In the genomic region with DNA sequence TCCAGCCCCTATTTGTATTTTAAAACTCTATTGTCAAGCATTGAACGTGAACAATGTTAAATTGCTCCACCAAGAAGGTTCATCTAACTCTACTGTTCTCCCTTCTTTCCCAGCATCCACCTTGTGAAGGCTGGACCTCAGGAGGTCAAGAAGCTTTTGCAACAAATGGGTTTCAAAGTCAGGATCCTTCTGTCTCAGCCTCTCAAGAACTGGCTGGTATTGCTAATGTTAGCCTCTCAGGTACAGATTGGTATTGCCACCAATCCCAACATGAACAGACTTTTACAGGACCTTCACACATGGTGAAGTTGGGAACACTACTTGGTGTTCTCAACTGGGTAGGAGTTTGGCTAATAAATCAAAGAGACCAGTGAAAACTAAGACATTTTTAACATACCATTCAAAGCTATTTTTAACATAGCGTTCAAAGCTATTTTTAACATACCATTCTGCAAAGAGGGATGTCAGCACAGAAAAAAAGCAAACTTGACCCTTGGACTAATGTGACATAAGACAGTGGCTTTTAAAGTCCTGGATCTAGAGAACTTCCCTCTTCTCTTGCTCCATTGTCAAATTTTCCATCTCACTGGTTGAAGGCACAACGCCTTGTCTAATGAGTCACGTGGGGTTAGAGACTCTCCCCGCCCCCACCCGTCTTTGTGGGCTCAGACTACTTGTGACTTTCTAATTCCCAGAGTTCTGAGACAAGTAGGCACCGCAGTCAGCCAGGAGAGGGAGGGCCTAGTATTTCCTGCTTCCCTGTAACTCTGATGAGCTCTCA, we compare ENCODE assay signal across 13 mouse cellular contexts. TPM values are rescaled to one million over a fixed set of nuclear protein-coding genes. Genes with fewer than 3 reads are reported as not detected.
DNase-seq lines count a peak whose midpoint lies in the region; ATAC-seq and TF ChIP-seq lines count a peak whose summit lies in the region.
"Had no signal": no experiment of that assay in that cellular context is flagged by ENCODE, and none has a peak within 500 bp of the region (broad histone marks: within the 10 kb centered on the region; RNA-seq: fewer than 3 reads in every experiment).

No protein-coding gene starts in this region.

- WGBS in forebrain, postnatal 0 days, result 32% methylated on average over 7 of the region's 7 CpGs
- 32% methylated on average over 7 of the region's 7 CpGs for WGBS in forebrain, embryonic 16.5 days
- WGBS in liver, adult 2 months, result 64% methylated on average over 7 of the region's 7 CpGs
- WGBS in neural tube, embryonic 15.5 days, result 70% methylated on average over 7 of the region's 7 CpGs

- H3K27me3 ChIP-seq in forebrain, postnatal 0 days (ENCODE audit: insufficient read depth, low read length), result no peaks in the 10 kb centered on the region
- H3K27me3 ChIP-seq in forebrain, embryonic 16.5 days (replicated peaks; ENCODE audit: control insufficient read depth, insufficient read depth, low read length), result no peaks in the 10 kb centered on the region
- H3K27me3 ChIP-seq in liver, adult 2 months (ENCODE audit: control insufficient read depth, insufficient read depth, low read length), result no peaks in the 10 kb centered on the region
- no peaks in the 10 kb centered on the region for H3K27me3 ChIP-seq in splenic B cell, adult 2 months (ENCODE audit: control insufficient read depth, insufficient read depth, low read length, poor library complexity, severe bottlenecking)
- H3K27me3 ChIP-seq in neural tube, embryonic 15.5 days (replicated peaks), result no peaks in the 10 kb centered on the region
- H3K27me3 ChIP-seq: stomach, embryonic 15.5 days had no signal

- TF ChIP-seq POLR2A in liver, adult 2 months (IDR thresholded peaks at IDR 0.05; ENCODE audit: extremely low read depth, insufficient read depth, low read length), result no peak

- H3K4me3 ChIP-seq in forebrain, postnatal 0 days (ENCODE audit: low read depth, low read length), result no peak overlapping the region
- no peak overlapping the region for H3K4me3 ChIP-seq in forebrain, embryonic 16.5 days (replicated peaks; ENCODE audit: low read length)
- H3K4me3 ChIP-seq in liver, adult 2 months (ENCODE audit: insufficient read depth, low read depth, low read length), result no peak overlapping the region
- H3K4me3 ChIP-seq in neural tube, embryonic 15.5 days (replicated peaks), result no peak overlapping the region
- H3K4me3 ChIP-seq: erythroblast, embryonic 14.5 days; stomach, embryonic 15.5 days had no signal

- no peaks in the 10 kb centered on the region for H3K79me2 ChIP-seq in liver, adult 2 months (ENCODE audit: control insufficient read depth, insufficient read depth, low read length)

- no peak for TF ChIP-seq CTCF in forebrain, postnatal 0 days (IDR thresholded peaks at IDR 0.05; ENCODE audit: low read depth)
- no peak for TF ChIP-seq CTCF in liver, adult 2 months (IDR thresholded peaks at IDR 0.05; ENCODE audit: low read depth, low read length)

- no peak overlapping the region for H3K9ac ChIP-seq in forebrain, postnatal 0 days
- H3K9ac ChIP-seq in forebrain, embryonic 16.5 days (replicated peaks; ENCODE audit: low read depth, low read length), result no peak overlapping the region
- no peak overlapping the region for H3K9ac ChIP-seq in liver, adult 2 months (ENCODE audit: low read depth, low read length)
- no peak overlapping the region for H3K9ac ChIP-seq in neural tube, embryonic 15.5 days (replicated peaks)
- H3K9ac ChIP-seq: stomach, embryonic 15.5 days had no signal

- H3K36me3 ChIP-seq in forebrain, postnatal 0 days (ENCODE audit: insufficient read depth), result no peaks in the 10 kb centered on the region
- H3K36me3 ChIP-seq in forebrain, embryonic 16.5 days (ENCODE audit: control insufficient read depth, insufficient read depth), result no peaks in the 10 kb centered on the region
- H3K36me3 ChIP-seq in liver, adult 2 months (ENCODE audit: control insufficient read depth, insufficient read depth, low read length), result no peaks in the 10 kb centered on the region
- no peaks in the 10 kb centered on the region for H3K36me3 ChIP-seq in splenic B cell, adult 2 months (ENCODE audit: control insufficient read depth, insufficient read depth, low read length, poor library complexity, severe bottlenecking)
- H3K36me3 ChIP-seq in neural tube, embryonic 15.5 days, result no peaks in the 10 kb centered on the region
- H3K36me3 ChIP-seq: stomach, embryonic 15.5 days had no signal

- H3K4me1 ChIP-seq in forebrain, postnatal 0 days (ENCODE audit: insufficient read depth), result no peaks in the 10 kb centered on the region
- H3K4me1 ChIP-seq in forebrain, embryonic 16.5 days (replicated peaks; ENCODE audit: control insufficient read depth, insufficient read depth, low read length), result 0 out of 2 replicates have a peak, but pooled peaks cover 9% of the 10 kb centered on the region
- no peaks in the 10 kb centered on the region for H3K4me1 ChIP-seq in liver, adult 2 months (ENCODE audit: control insufficient read depth, insufficient read depth, low read length)
- peaks cover 10% of the 10 kb centered on the region; the same call in 1 of the 2 replicates for H3K4me1 ChIP-seq in neural tube, embryonic 15.5 days
- H3K4me1 ChIP-seq: stomach, embryonic 15.5 days had no signal

- no peak overlapping the region for H3K4me2 ChIP-seq in forebrain, postnatal 0 days (ENCODE audit: low read depth)
- H3K4me2 ChIP-seq in forebrain, embryonic 16.5 days (ENCODE audit: low read length), result no peak overlapping the region
- no peak overlapping the region for H3K4me2 ChIP-seq in neural tube, embryonic 15.5 days
- H3K4me2 ChIP-seq: stomach, embryonic 15.5 days had no signal

- peak; percentile 20; the same call in 1 of the 2 replicates for ATAC-seq in forebrain, postnatal 0 days
- no peak for ATAC-seq in forebrain, embryonic 16.5 days
- ATAC-seq in neural tube, embryonic 15.5 days (ENCODE audit: low FRiP score), result no peak
- ATAC-seq: activated CD4-positive, CD25-positive, alpha-beta regulatory T cell, adult 4 months had no signal

- DNase-seq in forebrain, postnatal 0 days, result no peak
- peak; percentile 13 for DNase-seq in liver, adult 2 months (ENCODE audit: extremely low read depth, low read depth, low spot score)
- no peak for DNase-seq in liver
- DNase-seq in kidney, postnatal 4 days, result peak; percentile 30 to 51
- peak; percentile 29 for DNase-seq in splenic B cell, adult 2 months (ENCODE audit: low read depth, low spot score)
- no peak for DNase-seq in natural killer cell, adult 2 months (ENCODE audit: low spot score in 2 of 2)
- DNase-seq: cerebellum, adult 18-20 months; midbrain, embryonic 14.5 days had no signal

- no peak overlapping the region for H3K27ac ChIP-seq in forebrain, postnatal 0 days (ENCODE audit: low read depth, low read length)
- no peak overlapping the region for H3K27ac ChIP-seq in forebrain, embryonic 16.5 days (ENCODE audit: low read length)
- no peak overlapping the region for H3K27ac ChIP-seq in liver, adult 2 months (replicated peaks; ENCODE audit: insufficient read depth, low read depth, low read length)
- no peak overlapping the region for H3K27ac ChIP-seq in neural tube, embryonic 15.5 days (replicated peaks)
- H3K27ac ChIP-seq: stomach, embryonic 15.5 days had no signal

- H3K9me3 ChIP-seq in forebrain, postnatal 0 days (ENCODE audit: low read length), result no peaks in the 10 kb centered on the region
- no peaks in the 10 kb centered on the region for H3K9me3 ChIP-seq in forebrain, embryonic 16.5 days (ENCODE audit: control insufficient read depth, low read length)
- H3K9me3 ChIP-seq in neural tube, embryonic 15.5 days (replicated peaks), result no peaks in the 10 kb centered on the region
- H3K9me3 ChIP-seq: stomach, embryonic 15.5 days had no signal

RNA-seq across cellular contexts. Expression of gene Tal2, which starts 19.6 kb away (rescaled TPM):
- total RNA-seq in forebrain, postnatal 0 days (2014; rRNA removed), result 0.23 and 0.62 TPM in 2 replicates
- 0.11 and 0.23 TPM in 2 replicates for polyA plus RNA-seq in forebrain, postnatal 0 days (2015; fragmentation: Nextera tagmentation; extraction: Ambion mirVana)
- polyA plus RNA-seq in forebrain, embryonic 16.5 days (2015; fragmentation: Nextera tagmentation; extraction: Ambion mirVana), result 0.06 and 0.26 TPM in 2 replicates
- total RNA-seq in liver, adult 2 months (2014; rRNA removed), result under 0.01 TPM in 1 of 2 replicates, not detected in the other
- not detected in 2 replicates for polyA plus RNA-seq in liver, adult 2 months (2012; rRNA removed)
- 0.11 and 0.17 TPM in 2 replicates for polyA plus RNA-seq in neural tube, embryonic 15.5 days (2015; fragmentation: Nextera tagmentation; extraction: Ambion mirVana)
- polyA plus RNA-seq: activated CD4-positive, CD25-positive, alpha-beta regulatory T cell, adult 4 months; erythroblast, embryonic 14.5 days had no signal

RNA-seq across cellular contexts. Expression of gene Tmem38b, which starts 26.8 kb away (rescaled TPM):
- 3.6 and 4.3 TPM in 2 replicates for total RNA-seq in forebrain, postnatal 0 days (2014; rRNA removed)
- polyA plus RNA-seq in forebrain, postnatal 0 days (2015; fragmentation: Nextera tagmentation; extraction: Ambion mirVana), result 4.5 and 5.4 TPM in 2 replicates
- 6.8 and 8.0 TPM in 2 replicates for polyA plus RNA-seq in forebrain, embryonic 16.5 days (2015; fragmentation: Nextera tagmentation; extraction: Ambion mirVana)
- total RNA-seq in liver, adult 2 months (2014; rRNA removed), result 29.5 and 33.2 TPM in 2 replicates
- polyA plus RNA-seq in liver, adult 2 months (2012; rRNA removed), result 37.3 and 44.7 TPM in 2 replicates
- 7.2 and 7.4 TPM in 2 replicates for polyA plus RNA-seq in neural tube, embryonic 15.5 days (2015; fragmentation: Nextera tagmentation; extraction: Ambion mirVana)

Comparison
In these comparisons a context has a peak if more than half of its experiments do, and no peak if none do; other contexts are left out.
1. DNase-seq: peak in liver, adult 2 months (single experiment), kidney, postnatal 4 days (2 of 2) and splenic B cell, adult 2 months (single experiment); none in forebrain, postnatal 0 days (single experiment), liver (single experiment) and natural killer cell, adult 2 months (0 of 2).